Mouse (Mus musculus): Measurements from ENCODE around the gene Col18a1. TPM values are rescaled to one million over a fixed set of nuclear protein-coding genes. Genes with fewer than 3 reads are reported as not detected.

Gene Col18a1
- polyA plus RNA-seq, 1 experiment from 2014 or later = 51.2 TPM

- no peak for ATAC-seq (ENCODE audit: low FRiP score)
- Histone ChIP-seq H3K9me3 (ENCODE audit: control insufficient read depth, low read length) (no peaks in the 10 kb centered on the region), H3K4me1 (replicated peaks; ENCODE audit: control insufficient read depth, insufficient read depth, low read length) (0 out of 2 replicates have a peak, but pooled peaks cover 3% of the 10 kb centered on the region), H3K4me3 (replicated peaks; ENCODE audit: low read length) (no peak overlapping the region), H3K27me3 (ENCODE audit: control insufficient read depth, insufficient read depth, low read length) (no peaks in the 10 kb centered on the region), H3K9ac (no peak overlapping the region), H3K4me2 (replicated peaks) (no peak overlapping the region), H3K36me3 (replicated peaks; ENCODE audit: control insufficient read depth, insufficient read depth) (no peaks in the 10 kb centered on the region), H3K27ac (no peak overlapping the region)
- no peak for DNase-seq (ENCODE audit: low spot score)
- WGBS = 91% methylated on average over 8 of the region's 8 CpGs
Measured at GRCm38 (mm10) chr10:77121287-77122022, 44.9 kb downstream of the Col18a1 start.

- no peak for ATAC-seq (ENCODE audit: low FRiP score)
- Histone ChIP-seq H3K9me3 (ENCODE audit: control insufficient read depth, low read length) (no peaks in the 10 kb centered on the region), H3K4me2 (replicated peaks) (no peak overlapping the region), H3K27me3 (ENCODE audit: control insufficient read depth, insufficient read depth, low read length) (no peaks in the 10 kb centered on the region), H3K9ac (no peak overlapping the region), H3K36me3 (replicated peaks; ENCODE audit: control insufficient read depth, insufficient read depth) (no peaks in the 10 kb centered on the region), H3K27ac (no peak overlapping the region), H3K4me1 (replicated peaks; ENCODE audit: control insufficient read depth, insufficient read depth, low read length) (0 out of 2 replicates have a peak, but pooled peaks cover 3% of the 10 kb centered on the region), H3K4me3 (replicated peaks; ENCODE audit: low read length) (no peak overlapping the region)
- 82% methylated on average over 4 of the region's 4 CpGs for WGBS
- no peak for DNase-seq (ENCODE audit: low spot score)
Measured at GRCm38 (mm10) chr10:77120501-77120900, 45.8 kb downstream of the Col18a1 start.

DNA sequence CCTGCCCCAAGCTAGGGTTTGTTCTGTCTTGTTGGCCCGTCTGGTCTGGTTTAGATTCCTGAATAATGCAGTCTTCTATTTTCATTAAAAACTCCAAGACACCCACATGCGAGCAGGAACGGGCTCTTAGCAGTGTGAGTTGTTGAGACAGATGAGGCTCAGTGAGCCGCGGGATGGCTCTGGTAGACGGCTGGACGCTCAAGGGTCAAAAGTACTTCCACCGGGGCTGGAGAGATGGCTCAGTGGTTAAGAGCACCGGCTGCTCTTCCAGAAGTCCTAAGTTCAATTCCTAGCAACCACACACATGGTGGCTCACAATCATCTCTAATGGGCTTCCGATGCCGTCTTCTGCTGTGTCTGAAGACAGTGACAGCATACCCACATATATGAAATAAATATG, 46.9 kb downstream of the Col18a1 start:
- Histone ChIP-seq H3K9ac (no peak overlapping the region), H3K27me3 (ENCODE audit: control insufficient read depth, insufficient read depth, low read length) (no peaks in the 10 kb centered on the region), H3K4me2 (replicated peaks) (no peak overlapping the region), H3K27ac (no peak overlapping the region), H3K4me3 (replicated peaks; ENCODE audit: low read length) (no peak overlapping the region), H3K36me3 (replicated peaks; ENCODE audit: control insufficient read depth, insufficient read depth) (no peaks in the 10 kb centered on the region), H3K4me1 (replicated peaks; ENCODE audit: control insufficient read depth, insufficient read depth, low read length) (0 out of 2 replicates have a peak, but pooled peaks cover 3% of the 10 kb centered on the region), H3K9me3 (ENCODE audit: control insufficient read depth, low read length) (no peaks in the 10 kb centered on the region)
- ATAC-seq (ENCODE audit: low FRiP score) (no peak), DNase-seq (ENCODE audit: low spot score) (no peak)
- 88% methylated on average over 11 of the region's 11 CpGs for WGBS

DNA sequence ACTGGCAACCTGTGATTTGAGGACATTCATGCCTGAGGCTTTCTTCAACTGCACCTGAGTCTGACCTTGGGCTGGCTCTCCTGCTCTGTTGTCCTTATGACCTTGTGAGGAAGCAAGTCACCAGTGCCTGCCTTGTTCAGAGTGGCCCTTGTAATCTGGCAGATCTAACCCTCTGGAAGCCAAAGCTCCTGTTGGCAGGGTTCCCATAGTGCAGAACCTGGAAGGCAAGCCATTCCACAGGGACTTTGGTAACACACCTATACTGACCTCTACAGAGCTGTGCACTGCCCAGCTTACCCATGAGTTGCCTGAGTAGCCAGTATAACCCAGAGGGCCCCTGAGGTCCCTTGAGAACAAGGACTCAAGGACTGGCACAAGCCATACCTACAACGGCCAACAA, 48.0 kb downstream of the Col18a1 start:
- ATAC-seq (ENCODE audit: low FRiP score) (no peak), DNase-seq (ENCODE audit: low spot score) (no peak)
- no peak overlapping the region for H3K9ac ChIP-seq
- no peaks in the 10 kb centered on the region for H3K36me3 ChIP-seq (replicated peaks; ENCODE audit: control insufficient read depth, insufficient read depth)
- no peaks in the 10 kb centered on the region for H3K27me3 ChIP-seq (ENCODE audit: control insufficient read depth, insufficient read depth, low read length)
- no peaks in the 10 kb centered on the region for H3K4me1 ChIP-seq (replicated peaks; ENCODE audit: control insufficient read depth, insufficient read depth, low read length)
- 72% methylated on average over 1 of the region's 1 CpGs for WGBS
- no peak overlapping the region for H3K4me3 ChIP-seq (replicated peaks; ENCODE audit: low read length)
- H3K27ac ChIP-seq = no peak overlapping the region
- H3K9me3 ChIP-seq (ENCODE audit: control insufficient read depth, low read length) = no peaks in the 10 kb centered on the region
- H3K4me2 ChIP-seq (replicated peaks) = no peak overlapping the region

- WGBS = 23% methylated on average over 4 of the region's 4 CpGs
- ATAC-seq (ENCODE audit: low FRiP score) = 0 out of 2 replicates have a peak, but pooled peaks have one; percentile 25
Measured at GRCm38 (mm10) chr10:77116537-77117455, 49.6 kb downstream of the Col18a1 start.

GRCm38 (mm10) chr10:77113489-77114240, 52.7 kb downstream of the Col18a1 start:
- H3K9ac ChIP-seq = no peak overlapping the region
- 72% methylated on average over 19 of the region's 19 CpGs for WGBS
- DNase-seq (ENCODE audit: low spot score) (no peak), ATAC-seq (ENCODE audit: low FRiP score) (no peak)
- H3K4me3 ChIP-seq (replicated peaks; ENCODE audit: low read length) = no peak overlapping the region
- H3K36me3 ChIP-seq (replicated peaks; ENCODE audit: control insufficient read depth, insufficient read depth) = no peaks in the 10 kb centered on the region
- no peaks in the 10 kb centered on the region for H3K27me3 ChIP-seq (ENCODE audit: control insufficient read depth, insufficient read depth, low read length)
- H3K9me3 ChIP-seq (ENCODE audit: control insufficient read depth, low read length) = no peaks in the 10 kb centered on the region
- no peaks in the 10 kb centered on the region for H3K4me1 ChIP-seq (replicated peaks; ENCODE audit: control insufficient read depth, insufficient read depth, low read length)
- H3K27ac ChIP-seq = no peak overlapping the region
- no peak overlapping the region for H3K4me2 ChIP-seq (replicated peaks)

More at GRCm38 (mm10) chr10:77116537-77117455, 49.6 kb downstream of the Col18a1 start:
- no peaks in the 10 kb centered on the region for H3K9me3 ChIP-seq (ENCODE audit: control insufficient read depth, low read length)
- no peak overlapping the region for H3K9ac ChIP-seq
- no peak overlapping the region; the same call in 1 of the 2 replicates for H3K27ac ChIP-seq
- no peak overlapping the region for H3K4me3 ChIP-seq (replicated peaks; ENCODE audit: low read length)
- H3K36me3 ChIP-seq (replicated peaks; ENCODE audit: control insufficient read depth, insufficient read depth) = no peaks in the 10 kb centered on the region
- H3K27me3 ChIP-seq (ENCODE audit: control insufficient read depth, insufficient read depth, low read length) = no peaks in the 10 kb centered on the region
- DNase-seq (ENCODE audit: low spot score) = no peak
- no peak overlapping the region for H3K4me2 ChIP-seq (replicated peaks)
- no peaks in the 10 kb centered on the region for H3K4me1 ChIP-seq (replicated peaks; ENCODE audit: control insufficient read depth, insufficient read depth, low read length)

DNA sequence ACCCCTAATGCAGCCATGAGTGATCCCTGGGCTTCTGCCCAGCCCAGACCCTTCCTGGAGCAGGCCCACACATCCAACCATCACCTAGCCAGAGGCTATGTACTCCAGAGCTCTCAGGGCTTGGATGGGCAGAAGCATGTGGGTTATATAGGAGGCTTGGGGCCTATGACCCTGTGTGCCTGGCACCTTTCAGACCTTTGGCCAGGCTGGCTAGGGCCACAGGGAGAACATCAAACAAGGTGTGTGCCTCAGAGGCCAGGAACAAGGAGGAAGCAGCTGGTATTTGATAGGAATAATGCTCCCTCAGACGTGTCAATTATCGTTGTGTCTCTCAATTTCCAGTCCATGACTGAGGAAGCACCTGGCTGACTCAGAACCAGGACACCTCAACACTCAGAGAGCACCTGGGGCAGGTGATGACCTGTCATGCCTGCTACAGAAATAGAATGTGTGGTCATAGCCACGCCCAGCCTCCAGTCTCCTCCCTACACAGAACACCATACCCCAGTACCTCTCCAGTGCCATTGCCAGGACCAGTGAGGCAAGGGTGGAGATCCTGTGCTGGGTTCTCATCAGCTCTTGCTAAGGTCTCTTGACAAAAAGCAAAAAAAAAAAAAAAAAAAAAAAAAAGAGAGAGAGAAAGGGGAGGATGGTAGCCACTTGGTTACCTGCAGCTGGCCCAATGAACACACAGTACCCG, 54.6 kb downstream of the Col18a1 start:
- no peaks in the 10 kb centered on the region for H3K27me3 ChIP-seq (ENCODE audit: control insufficient read depth, insufficient read depth, low read length)
- no peak for ATAC-seq (ENCODE audit: low FRiP score)
- WGBS = 90% methylated on average over 4 of the region's 4 CpGs
- no peak overlapping the region for H3K27ac ChIP-seq
- no peak overlapping the region for H3K9ac ChIP-seq
- H3K36me3 ChIP-seq (replicated peaks; ENCODE audit: control insufficient read depth, insufficient read depth) = no peaks in the 10 kb centered on the region
- H3K4me2 ChIP-seq (replicated peaks) = no peak overlapping the region
- H3K4me1 ChIP-seq (replicated peaks; ENCODE audit: control insufficient read depth, insufficient read depth, low read length) = no peaks in the 10 kb centered on the region
- H3K4me3 ChIP-seq (replicated peaks; ENCODE audit: low read length) = no peak overlapping the region
- DNase-seq (ENCODE audit: low spot score) = no peak
- no peaks in the 10 kb centered on the region for H3K9me3 ChIP-seq (ENCODE audit: control insufficient read depth, low read length)

- Histone ChIP-seq H3K4me3 (replicated peaks; ENCODE audit: low read length) (no peak overlapping the region), H3K36me3 (replicated peaks; ENCODE audit: control insufficient read depth, insufficient read depth) (no peaks in the 10 kb centered on the region), H3K9me3 (ENCODE audit: control insufficient read depth, low read length) (no peaks in the 10 kb centered on the region), H3K4me1 (replicated peaks; ENCODE audit: control insufficient read depth, insufficient read depth, low read length) (no peaks in the 10 kb centered on the region), H3K4me2 (replicated peaks) (no peak overlapping the region), H3K27me3 (ENCODE audit: control insufficient read depth, insufficient read depth, low read length) (no peaks in the 10 kb centered on the region), H3K9ac (no peak overlapping the region), H3K27ac (no peak overlapping the region)
- 67% methylated on average over 7 of the region's 7 CpGs for WGBS
- no peak for DNase-seq (ENCODE audit: low spot score)
- ATAC-seq (ENCODE audit: low FRiP score) = no peak
Measured at GRCm38 (mm10) chr10:77110843-77111242, 55.5 kb downstream of the Col18a1 start.

Measured in hindbrain, embryonic 14.5 days (tissue).